Mouse (Mus musculus) brain, embryonic 18.5 days (tissue): Measurements from ENCODE around the gene Trmt2b.
"Not testable (repeated sequence)": the region's sequence is repeated elsewhere in the genome, so short reads cannot be mapped to it uniquely, and the experiment has no call there.

Experiments
- DNase-seq: peaks from one replicate; pipeline ENCODE4 v3.0.0-alpha.2; 2012; ENCODE audit warnings: low read depth, low spot score

The Trmt2b gene

GRCm38 (mm10) chrX:134276275-134277160 is at the start of gene Trmt2b:
Trmt2b (minus strand) TSS chrX:134276984.
- no peak for DNase-seq

GRCm38 (mm10) chrX:134319153-134319932 is 42.6 kb upstream of the Trmt2b start:
- no peak for DNase-seq

DNA sequence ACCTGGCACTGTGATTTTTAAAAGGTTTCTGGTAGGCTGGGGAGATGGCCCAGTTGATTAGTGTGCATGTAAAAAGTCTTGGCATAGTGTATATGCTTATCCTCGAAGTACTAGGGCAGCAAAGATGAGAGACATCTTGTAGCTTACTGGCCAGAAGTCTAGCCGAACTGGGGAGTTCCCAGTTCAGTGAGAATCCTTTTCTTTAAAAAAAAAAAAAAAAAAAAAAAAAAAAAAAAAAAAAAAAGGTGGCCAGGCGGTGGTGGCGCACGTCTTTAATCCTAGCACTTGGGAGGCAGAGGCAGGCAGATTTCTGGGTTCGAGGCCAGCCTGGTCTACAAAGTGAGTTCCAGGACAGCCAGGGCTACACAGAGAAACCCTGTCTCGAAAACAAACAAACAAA is 34.4 kb upstream of the Trmt2b start:
- not testable (repeated sequence) for DNase-seq

DNA sequence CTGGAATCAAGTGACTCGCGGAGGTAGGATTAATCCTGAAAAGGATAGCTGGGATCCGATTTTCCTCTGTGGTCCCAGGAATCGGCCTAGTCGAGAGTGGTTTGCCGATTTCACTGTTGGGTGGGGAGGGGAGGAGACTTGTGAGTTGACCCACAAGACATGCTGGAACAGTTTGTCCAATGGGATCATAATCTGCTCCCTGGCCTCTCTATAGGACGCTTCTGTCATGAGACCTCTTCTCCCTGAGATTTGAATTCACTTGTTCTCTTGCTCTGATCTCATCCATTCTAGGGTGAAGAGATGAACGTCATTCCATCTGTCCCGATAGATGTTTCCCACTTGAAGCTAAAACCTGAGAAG is 31.5 kb upstream of the Trmt2b start:
- no peak for DNase-seq

DNA sequence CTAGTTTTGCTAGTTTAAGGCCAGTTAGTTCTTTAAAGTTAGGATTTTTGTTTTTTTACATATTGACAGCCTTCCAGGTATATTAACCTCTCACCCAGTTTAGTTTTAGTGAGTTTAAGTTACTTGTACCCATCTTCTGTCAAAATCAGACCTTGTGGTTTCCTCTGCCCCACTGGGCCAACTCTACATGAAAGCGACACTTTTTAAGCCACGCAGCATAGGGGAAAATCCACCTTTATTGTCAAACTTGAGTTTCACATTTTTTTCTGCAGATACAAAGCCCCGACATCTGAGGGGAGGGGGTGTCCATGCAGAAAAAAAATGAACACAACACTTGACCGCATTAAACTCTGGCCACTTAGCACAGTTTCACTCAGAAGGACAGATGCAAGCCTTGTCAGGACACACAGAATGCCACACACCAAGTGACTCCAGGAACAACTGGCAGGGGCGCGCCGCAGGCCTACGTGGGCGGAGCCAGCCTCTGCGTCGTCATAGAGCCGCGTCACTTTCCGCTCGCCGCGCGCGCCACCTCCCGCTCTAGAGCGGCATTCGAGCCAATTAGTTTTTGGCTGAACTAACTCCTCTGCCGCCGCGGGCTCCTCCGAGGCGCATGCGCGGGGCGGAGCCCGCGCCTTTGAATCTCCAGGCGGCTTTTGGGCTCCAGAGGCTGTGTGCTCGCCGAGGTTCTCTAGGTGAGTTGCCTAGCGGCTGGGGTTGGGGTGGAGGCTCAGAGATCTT is 30.9 kb upstream of the Trmt2b start, which contains the start of gene Cenpi:
Gene Cenpi, plus strand, starts transcription at position 551 of the 741 bp plus-strand sequence.
- peak; percentile 57 for DNase-seq

- DNase-seq, result no peak
Observed at GRCm38 (mm10) chrX:134303287-134303686, 26.5 kb upstream of the Trmt2b start.

- DNase-seq, result no peak
Observed at GRCm38 (mm10) chrX:134300219-134300618, 23.4 kb upstream of the Trmt2b start.

- DNase-seq, result no peak
Observed at GRCm38 (mm10) chrX:134297195-134297594, 20.4 kb upstream of the Trmt2b start.

- no peak for DNase-seq
Observed at GRCm38 (mm10) chrX:134296737-134297136, 20.0 kb upstream of the Trmt2b start.

GRCm38 (mm10) chrX:134296301-134296700 is 19.5 kb upstream of the Trmt2b start:
- no peak for DNase-seq

DNA sequence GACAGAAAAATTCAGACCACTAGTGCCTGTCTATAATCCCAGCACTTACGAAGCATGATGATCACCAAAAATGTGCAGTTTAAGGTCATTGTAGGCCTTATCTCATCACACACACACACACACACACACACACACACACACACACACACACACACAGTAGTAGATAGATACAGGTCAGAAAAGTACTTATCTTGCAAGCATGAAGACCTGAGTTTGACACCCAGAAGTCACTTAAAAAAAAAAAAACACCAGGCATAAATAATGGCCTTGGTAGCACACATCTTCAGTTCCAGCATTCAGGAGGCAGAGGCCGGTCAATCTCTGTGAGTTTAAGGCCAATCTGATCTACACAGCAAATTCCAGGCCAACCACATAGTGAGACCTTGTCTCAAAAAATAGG is 10.5 kb upstream of the Trmt2b start:
- no peak for DNase-seq

DNA sequence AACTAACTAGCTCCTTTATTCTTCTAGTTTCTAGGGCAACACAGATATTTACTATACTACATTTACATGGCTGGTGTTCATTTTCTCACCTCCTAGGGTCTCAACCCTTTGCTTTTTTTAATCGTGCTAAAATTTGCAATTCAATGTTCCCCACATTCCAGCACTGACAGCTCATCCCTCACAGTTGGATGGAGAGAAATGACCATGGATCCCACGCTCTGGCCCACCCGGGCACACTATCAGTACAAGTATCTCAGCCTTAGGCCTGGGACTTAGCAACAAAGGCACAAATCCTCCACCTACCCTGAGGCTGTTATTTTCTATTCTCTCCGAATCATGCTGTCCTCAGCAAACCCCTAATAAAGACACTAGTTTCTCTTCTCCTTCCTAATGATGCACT is 9.0 kb upstream of the Trmt2b start:
- no peak for DNase-seq

- no peak for DNase-seq
Observed at GRCm38 (mm10) chrX:134285102-134285501, 8.3 kb upstream of the Trmt2b start.

GRCm38 (mm10) chrX:134280531-134280930 is 3.7 kb upstream of the Trmt2b start:
- DNase-seq, result no peak

DNA sequence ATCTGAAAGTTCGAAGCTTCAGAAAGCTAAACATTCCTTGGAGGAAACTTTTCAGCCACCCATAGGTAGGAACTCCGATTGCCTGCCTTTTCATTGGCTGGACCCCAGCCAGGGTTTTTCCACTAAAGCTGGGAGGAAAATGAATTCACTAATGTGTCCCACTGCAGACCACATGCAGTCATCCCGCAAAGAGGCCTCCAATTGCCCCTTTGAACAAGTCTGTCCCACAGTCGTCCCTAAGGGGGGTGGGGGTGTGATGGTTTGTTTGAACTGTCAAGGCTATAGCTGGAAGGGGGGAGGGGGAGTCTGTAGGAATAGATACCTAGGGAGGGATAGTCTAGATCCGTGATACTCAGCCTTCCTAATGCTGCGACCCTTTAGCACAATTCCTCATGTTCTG is 1.1 kb downstream of the Trmt2b start:
- DNase-seq, result no peak

DNA sequence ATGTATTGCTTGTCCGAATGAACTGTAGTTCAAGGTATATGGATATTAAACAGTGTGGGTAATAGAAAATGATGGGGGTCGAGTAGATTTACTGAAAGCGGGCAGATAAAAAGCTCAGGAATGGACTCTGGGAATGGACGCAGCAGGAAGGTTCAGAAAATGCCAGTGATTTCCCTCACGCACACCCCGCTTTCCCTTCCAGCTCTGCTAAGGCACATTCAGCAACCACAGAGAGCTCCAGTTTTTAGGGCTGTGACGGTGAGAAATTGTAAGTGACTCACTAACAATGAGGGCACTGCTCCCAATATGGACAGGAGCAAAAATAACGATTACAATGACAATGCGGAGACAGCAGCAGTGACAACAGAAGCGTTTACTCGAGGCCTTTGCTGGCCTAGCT is 14.7 kb downstream of the Trmt2b start:
- DNase-seq, result no peak

- no peak for DNase-seq
Observed at GRCm38 (mm10) chrX:134261191-134261590, 15.6 kb downstream of the Trmt2b start.

GRCm38 (mm10) chrX:134248202-134248601 is 28.6 kb downstream of the Trmt2b start:
- DNase-seq, result no peak

GRCm38 (mm10) chrX:134245946-134246345 is 30.8 kb downstream of the Trmt2b start:
- no peak for DNase-seq

DNA sequence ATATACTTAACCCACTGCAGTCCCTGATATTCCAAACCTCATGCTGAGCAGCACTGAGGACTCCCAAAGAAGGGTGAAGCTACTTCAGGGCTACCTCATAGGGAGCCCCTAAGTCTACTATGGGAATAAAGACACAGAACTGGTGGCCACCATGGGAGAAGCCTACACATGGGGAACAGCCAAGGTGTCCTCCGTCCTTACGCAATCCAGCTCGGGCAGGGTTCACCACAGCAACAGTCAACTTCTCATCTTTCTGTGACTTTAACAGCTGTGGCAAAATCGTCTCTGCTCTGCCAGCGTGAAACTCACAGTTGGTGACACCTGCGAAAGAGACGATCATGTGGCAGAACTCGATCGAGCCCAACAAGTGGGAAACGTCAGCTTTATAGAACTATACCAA is 38.5 kb downstream of the Trmt2b start:
- no peak for DNase-seq

GRCm38 (mm10) chrX:134233048-134233447 is 43.7 kb downstream of the Trmt2b start:
- DNase-seq, result no peak

GRCm38 (mm10) chrX:134221856-134222255 is 54.9 kb downstream of the Trmt2b start, which contains the start of gene Nox1:
Nox1 (minus strand) TSS chrX:134221956.
- no peak for DNase-seq
